Mouse (Mus musculus) hindbrain, embryonic 11.5 days (tissue): ENCODE data around the gene Mn1. TPM values are rescaled to one million over a fixed set of nuclear protein-coding genes. Genes with fewer than 3 reads are reported as not detected.

Experiments
- ATAC-seq: fragments of 200-750 bp; cut with Nextera tagmentation; 2 replicates; pipeline ENCODE4 v1.8.0; 2017; ENCODE audit warnings: mild to moderate bottlenecking, moderate TSS enrichment, moderate library complexity; ENCODE audit not compliant: low FRiP score
- DNase-seq: peaks from one replicate; pipeline ENCODE4 v3.0.0-alpha.2; 2015; ENCODE audit warnings: low spot score
- H3K27ac ChIP-seq: fragments of 300-500 bp; sonication (generic); 2 replicates; pipeline ENCODE4 v1.5.1; 2014; ENCODE audit warnings: mild to moderate bottlenecking, low read depth, low read length
- H3K27me3 ChIP-seq: fragments of 300-500 bp; sonication (generic); 2 replicates; pipeline ENCODE4 v1.6.1; 2014; ENCODE audit warnings: mild to moderate bottlenecking, low read length, moderate library complexity, mixed read lengths; ENCODE audit not compliant: control insufficient read depth, insufficient read depth
- H3K36me3 ChIP-seq: fragments of 300-500 bp; sonication (generic); 2 replicates; pipeline ENCODE4 v1.6.1; 2014; ENCODE audit warnings: mild to moderate bottlenecking, low read length, moderate library complexity, mixed read lengths; ENCODE audit not compliant: control insufficient read depth, insufficient read depth
- H3K4me1 ChIP-seq: fragments of 300-500 bp; sonication (generic); replicated peaks from 2 replicates; pipeline ENCODE4 v1.6.1; 2014; ENCODE audit warnings: low read length, mixed read lengths; ENCODE audit not compliant: control insufficient read depth, insufficient read depth
- H3K4me2 ChIP-seq: fragments of 300-500 bp; sonication (generic); replicated peaks from 2 replicates; pipeline ENCODE4 v1.6.1; 2014; ENCODE audit warnings: mild to moderate bottlenecking, low read depth, low read length
- H3K4me3 ChIP-seq: fragments of 300-500 bp; sonication (generic); 2 replicates; pipeline ENCODE4 v1.5.1; 2014; ENCODE audit warnings: low read depth, low read length
- H3K9ac ChIP-seq: fragments of 300-500 bp; sonication (generic); 2 replicates; pipeline ENCODE4 v1.6.1; 2014; ENCODE audit warnings: low read depth, low read length
- H3K9me3 ChIP-seq: fragments of 300-500 bp; sonication (generic); 2 replicates; pipeline ENCODE4 v1.6.1; 2016; ENCODE audit warnings: low read length; ENCODE audit not compliant: control insufficient read depth
- WGBS: fragments of 180-500 bp; shearing (Covaris S2); extraction: QIAGEN DNeasy Blood & Tissue Kit; methylation state at CpG from one replicate; pipeline ENCODE4 v1.1.7; 2014; 5-methylcytosine and 5-hydroxymethylcytosine counted together
- polyA plus RNA-seq: library from polyadenylated mRNA; unstranded; fragments of >200 nt; fragmentation: Nextera tagmentation; extraction: Ambion mirVana; gene quantifications from 2 replicates; pipeline ENCODE4 v1.2.1, GENCODE M21; 2014

Gene Mn1
- polyA plus RNA-seq, 1 experiment from 2014 or later: 42.5 TPM

DNA sequence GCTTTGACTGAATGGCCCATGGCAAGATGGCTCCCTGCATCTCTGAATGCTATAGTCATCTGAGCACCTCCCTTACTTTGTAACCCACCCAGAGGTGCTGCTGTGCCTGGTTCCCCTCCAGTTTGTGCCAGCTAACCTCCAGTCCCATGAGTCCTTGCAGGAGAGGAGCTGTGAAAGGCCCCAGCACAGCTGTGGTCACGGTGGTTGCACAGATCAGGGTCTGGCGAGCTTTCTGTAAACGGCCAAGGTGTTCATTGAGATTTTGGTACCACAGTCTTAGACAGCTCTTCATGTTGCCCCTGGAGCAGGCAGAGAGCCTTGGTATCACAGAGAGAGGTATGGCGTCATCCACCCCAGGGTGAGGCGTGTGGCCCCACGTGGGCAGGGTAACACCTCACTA lies 25.7 kb upstream of the Mn1 start:
- Histone ChIP-seq H3K27me3 (no peaks in the 10 kb centered on the region), H3K27ac (no peak overlapping the region), H3K9ac (no peak overlapping the region), H3K4me3 (no peak overlapping the region), H3K36me3 (0 out of 2 replicates have a peak, but pooled peaks cover 2% of the 10 kb centered on the region), H3K9me3 (no peaks in the 10 kb centered on the region), H3K4me2 (no peak overlapping the region), H3K4me1 (peaks cover 15% of the 10 kb centered on the region)
- DNase-seq (no peak), ATAC-seq (no peak)
- 87% methylated on average over 6 of the region's 6 CpGs for whole genome bisulfite sequencing

DNA sequence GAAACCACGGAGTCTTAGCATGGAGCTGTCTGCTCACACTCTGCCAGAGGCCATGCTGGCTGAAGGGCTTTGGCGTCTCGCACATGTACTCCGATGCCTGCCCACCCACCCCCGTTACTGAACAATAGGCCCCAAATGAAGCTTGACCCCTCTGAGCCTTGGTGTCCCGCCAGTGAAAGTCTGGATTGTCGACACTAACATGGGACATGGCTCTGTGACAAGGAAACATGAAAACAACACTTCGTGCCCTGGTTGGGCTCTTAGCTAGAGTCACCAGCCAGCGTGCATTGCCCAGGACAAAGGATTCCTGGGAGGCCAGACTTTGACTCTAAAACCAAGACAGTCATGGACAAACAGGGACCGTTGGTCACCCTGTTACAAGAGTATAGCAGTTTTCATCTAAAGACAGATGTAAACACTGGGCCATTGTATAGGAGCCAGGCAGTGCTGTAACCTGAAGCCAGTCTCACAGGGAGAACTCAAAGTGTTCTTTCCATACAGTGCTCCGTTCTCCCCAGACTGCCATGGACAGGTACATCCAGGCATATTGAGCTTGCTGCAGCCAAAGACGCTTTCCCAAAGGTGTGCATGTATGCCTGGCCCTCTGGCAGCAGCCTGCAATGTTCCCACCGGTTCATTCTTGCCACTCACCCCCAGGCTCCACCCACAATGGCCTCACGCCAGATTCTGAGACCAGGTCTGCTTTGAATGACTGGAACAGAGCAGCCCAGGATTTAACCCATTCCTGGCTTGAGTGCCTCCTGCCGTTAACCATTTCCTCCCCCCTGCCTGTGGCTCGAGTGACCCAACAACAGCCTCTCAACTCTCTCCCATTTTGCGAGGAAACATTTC lies 23.6 kb upstream of the Mn1 start:
- WGBS: 12% methylated on average over 17 of the region's 17 CpGs
- Histone ChIP-seq H3K9ac (peak overlapping the region; percentile 12; the same call in 1 of the 2 replicates), H3K4me1 (peaks cover 15% of the 10 kb centered on the region), H3K27ac (peak overlapping the region; percentile 73), H3K36me3 (no peaks in the 10 kb centered on the region), H3K4me3 (no peak overlapping the region), H3K9me3 (no peaks in the 10 kb centered on the region), H3K4me2 (peak overlapping the region; percentile 31), H3K27me3 (no peaks in the 10 kb centered on the region)
- peak; percentile 85 for DNase-seq
- ATAC-seq: peak; percentile 74

DNA sequence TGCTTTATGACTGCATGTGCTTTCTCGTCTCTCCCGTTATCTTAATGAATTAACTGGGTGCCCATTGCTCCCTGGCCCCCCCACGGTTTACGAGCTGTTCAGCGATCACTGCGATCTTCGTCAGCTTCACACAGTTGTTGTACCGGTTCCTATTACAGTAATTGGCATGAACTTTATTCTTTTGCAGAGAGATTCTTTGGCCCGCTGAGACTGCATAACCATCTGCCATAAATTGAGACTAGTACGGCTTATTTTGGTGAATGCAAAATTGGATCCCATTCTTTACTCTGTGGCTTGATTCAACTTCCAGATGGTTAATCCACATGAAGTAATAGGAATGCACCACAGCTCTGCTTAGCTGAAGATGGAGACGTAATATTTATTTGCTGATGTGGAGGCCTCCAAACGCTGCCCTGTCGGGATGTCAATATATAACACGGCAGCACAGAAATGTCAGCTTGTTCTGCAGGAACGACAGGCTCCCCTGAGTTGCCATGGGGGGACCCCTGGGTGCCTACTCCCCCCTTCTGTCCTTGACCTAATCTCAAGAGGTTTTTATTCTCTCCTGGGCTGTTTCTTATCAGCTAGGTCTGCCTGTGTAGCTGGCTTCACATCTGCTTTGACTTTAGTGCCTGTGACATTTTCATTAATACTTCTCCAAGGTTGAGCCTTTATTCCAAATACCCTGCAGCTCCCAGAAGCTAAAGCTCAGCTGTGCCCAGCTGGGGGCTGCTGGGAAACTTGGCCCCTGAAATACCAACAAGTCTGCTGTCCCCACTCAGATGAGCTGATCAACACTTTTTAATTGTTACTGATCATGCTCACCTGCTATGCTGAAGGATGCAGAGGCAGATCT lies 22.7 kb upstream of the Mn1 start:
- 0 out of 2 replicates have a peak overlapping the region, but pooled peaks have one; percentile 73 for H3K27ac ChIP-seq

DNA sequence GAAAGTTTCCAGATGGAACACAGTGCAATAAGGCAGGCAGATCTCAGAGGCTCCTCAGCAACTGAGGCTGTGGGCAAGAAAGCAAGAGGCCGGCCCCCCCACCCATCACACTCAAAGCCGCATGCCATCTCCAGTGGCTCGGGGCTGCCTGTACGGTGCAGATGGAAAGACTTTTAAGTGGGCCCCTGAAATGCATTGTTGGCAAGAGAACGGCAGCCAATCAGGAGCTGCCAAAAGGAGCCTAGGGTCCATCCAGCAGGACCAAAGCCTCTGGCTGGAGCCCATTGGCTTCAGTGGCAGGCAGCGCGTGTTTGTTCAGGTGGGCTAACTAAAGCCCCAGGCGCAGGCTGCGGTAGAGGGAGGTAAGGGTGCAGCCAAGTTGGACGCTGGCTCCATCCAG lies 21.4 kb upstream of the Mn1 start:
- no peaks in the 10 kb centered on the region for H3K9me3 ChIP-seq
- H3K27ac ChIP-seq: no peak overlapping the region
- H3K9ac ChIP-seq: no peak overlapping the region
- no peak for ATAC-seq
- DNase-seq: no peak
- whole genome bisulfite sequencing: 57% methylated on average over 10 of the region's 10 CpGs
- no peaks in the 10 kb centered on the region for H3K27me3 ChIP-seq
- no peak overlapping the region for H3K4me3 ChIP-seq
- H3K4me2 ChIP-seq: no peak overlapping the region
- H3K4me1 ChIP-seq: peaks cover 15% of the 10 kb centered on the region
- H3K36me3 ChIP-seq: no peaks in the 10 kb centered on the region

More for the DNA sequence above, 22.7 kb upstream of the Mn1 start:
- H3K36me3 ChIP-seq: no peaks in the 10 kb centered on the region
- 25% methylated on average over 15 of the region's 15 CpGs for WGBS
- no peaks in the 10 kb centered on the region for H3K27me3 ChIP-seq
- ATAC-seq: 0 out of 2 replicates have a peak, but pooled peaks have one; percentile 1
- H3K4me2 ChIP-seq: peak overlapping the region; percentile 31
- no peak overlapping the region for H3K4me3 ChIP-seq
- peaks cover 15% of the 10 kb centered on the region for H3K4me1 ChIP-seq
- peak; percentile 18 for DNase-seq
- no peak overlapping the region for H3K9ac ChIP-seq
- no peaks in the 10 kb centered on the region for H3K9me3 ChIP-seq

DNA sequence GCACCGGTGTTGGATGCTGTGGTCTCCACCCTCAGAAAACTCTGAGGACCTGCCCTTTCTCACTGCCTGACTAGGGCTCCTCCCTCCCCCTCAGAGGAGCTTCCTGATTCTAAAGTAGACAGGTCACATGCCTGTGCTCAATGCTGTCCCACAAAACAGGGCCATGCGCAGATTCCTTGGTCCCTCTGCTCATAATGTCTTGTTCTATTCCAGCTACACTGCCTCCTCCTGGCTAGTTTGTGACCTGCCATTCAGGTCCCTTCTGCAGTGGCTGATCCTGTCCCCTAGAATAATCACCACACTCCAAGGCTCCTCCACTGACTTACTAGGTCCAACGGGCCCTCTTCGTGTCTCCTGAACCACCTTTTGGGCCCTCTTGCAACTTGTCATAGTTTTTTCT lies 21.0 kb upstream of the Mn1 start:
- DNase-seq (no peak), ATAC-seq (no peak)
- H3K27me3 ChIP-seq: no peaks in the 10 kb centered on the region
- H3K4me2 ChIP-seq: no peak overlapping the region
- no peak overlapping the region for H3K4me3 ChIP-seq
- H3K27ac ChIP-seq: no peak overlapping the region
- no peaks in the 10 kb centered on the region for H3K9me3 ChIP-seq
- H3K4me1 ChIP-seq: peaks cover 15% of the 10 kb centered on the region
- H3K36me3 ChIP-seq: no peaks in the 10 kb centered on the region
- no peak overlapping the region for H3K9ac ChIP-seq
- WGBS: 76% methylated on average over 4 of the region's 4 CpGs

DNA sequence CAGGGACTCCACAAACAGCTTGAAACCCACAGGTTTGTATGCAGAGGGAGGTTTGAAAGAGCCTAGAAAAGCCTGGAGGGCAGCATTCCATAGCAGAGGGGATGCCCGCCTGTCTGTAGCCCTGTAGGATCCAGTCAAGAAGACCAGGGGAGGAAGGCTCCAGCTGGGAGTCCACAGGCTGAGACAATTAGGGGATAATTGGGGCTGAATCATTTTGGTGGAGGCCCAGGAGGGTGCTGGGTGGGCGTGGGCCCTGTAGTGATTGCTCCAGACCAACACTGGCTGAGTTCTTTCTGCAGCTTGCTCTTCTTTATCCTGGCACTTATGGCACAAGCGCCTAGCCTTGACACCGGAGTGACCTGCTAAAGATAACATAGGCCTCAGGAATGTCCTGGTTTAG lies 18.7 kb upstream of the Mn1 start:
- H3K9ac ChIP-seq: 0 out of 2 replicates have a peak overlapping the region, but pooled peaks have one; percentile 31
- H3K4me2 ChIP-seq: no peak overlapping the region
- no peaks in the 10 kb centered on the region for H3K9me3 ChIP-seq
- H3K36me3 ChIP-seq: no peaks in the 10 kb centered on the region
- peaks cover 10% of the 10 kb centered on the region for H3K4me1 ChIP-seq
- no peak for DNase-seq
- no peaks in the 10 kb centered on the region for H3K27me3 ChIP-seq
- no peak overlapping the region for H3K27ac ChIP-seq
- H3K4me3 ChIP-seq: no peak overlapping the region
- ATAC-seq: no peak
- 48% methylated on average over 4 of the region's 4 CpGs for WGBS

DNA sequence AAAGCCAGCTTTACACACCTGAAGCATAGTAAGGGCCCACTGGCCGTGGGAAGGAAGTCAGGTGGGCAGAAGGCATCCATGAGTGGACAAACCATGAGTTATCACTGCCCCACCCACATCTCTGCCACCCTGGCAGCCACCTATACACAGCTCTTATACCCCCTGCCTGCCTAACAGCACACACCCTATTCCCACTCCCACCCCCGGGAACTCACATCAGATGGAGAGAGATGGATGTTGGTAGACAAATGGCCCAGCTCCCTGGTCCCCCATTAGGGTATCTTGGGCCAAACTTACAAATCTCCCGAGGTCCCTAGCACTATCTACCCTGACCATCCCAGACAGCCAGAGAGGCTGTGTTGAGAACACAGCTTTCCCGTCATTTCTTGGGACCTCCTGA lies 17.9 kb upstream of the Mn1 start:
- ATAC-seq (no peak), DNase-seq (no peak)
- 70% methylated on average over 4 of the region's 4 CpGs for whole genome bisulfite sequencing
- Histone ChIP-seq H3K36me3 (no peaks in the 10 kb centered on the region), H3K4me2 (no peak overlapping the region), H3K4me3 (no peak overlapping the region), H3K4me1 (peaks cover 4% of the 10 kb centered on the region; the same call in 1 of the 2 replicates), H3K9ac (no peak overlapping the region), H3K9me3 (no peaks in the 10 kb centered on the region), H3K27ac (no peak overlapping the region), H3K27me3 (no peaks in the 10 kb centered on the region)

DNA sequence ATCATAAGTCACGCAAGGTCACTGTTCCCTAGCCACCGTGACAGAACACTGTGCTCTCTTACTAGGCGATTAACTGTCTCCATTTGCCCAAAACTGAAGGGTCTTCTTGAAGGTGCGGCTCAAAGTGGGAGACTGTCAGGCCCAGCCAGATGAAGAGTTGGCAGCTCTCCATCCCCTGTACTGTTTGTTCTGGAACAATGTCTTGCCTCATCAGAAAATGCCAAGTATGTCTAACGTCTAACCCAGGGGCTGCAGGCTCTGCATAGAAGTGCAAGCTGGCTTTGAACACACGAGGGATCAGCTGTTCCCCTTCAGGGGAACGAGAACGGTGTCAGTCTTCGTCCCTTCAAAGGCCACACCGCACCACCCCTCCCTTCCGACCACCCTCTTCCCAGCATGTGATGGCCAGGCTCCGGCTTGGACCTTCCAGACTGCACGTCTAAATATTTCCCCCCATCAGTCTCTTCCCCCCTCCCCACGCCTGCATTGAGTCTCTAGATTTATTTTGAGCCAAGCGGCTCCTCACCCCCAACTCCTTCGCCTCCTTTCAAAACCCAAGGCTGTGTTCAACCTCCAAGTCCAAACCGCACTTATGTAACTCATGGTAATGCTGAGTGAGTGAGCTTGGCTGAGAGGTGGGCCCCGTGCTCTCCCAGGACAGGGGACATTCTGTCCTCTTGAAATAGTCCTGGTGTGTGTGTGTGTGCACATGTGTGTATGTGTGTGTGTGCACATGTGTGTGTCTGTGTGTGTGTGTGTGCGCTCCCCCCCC lies 15.1 kb upstream of the Mn1 start:
- Histone ChIP-seq H3K4me3 (no peak overlapping the region), H3K9ac (no peak overlapping the region), H3K4me2 (no peak overlapping the region), H3K4me1 (no peaks in the 10 kb centered on the region), H3K27ac (no peak overlapping the region), H3K27me3 (no peaks in the 10 kb centered on the region), H3K9me3 (no peaks in the 10 kb centered on the region), H3K36me3 (no peaks in the 10 kb centered on the region)
- ATAC-seq (no peak), DNase-seq (no peak)
- WGBS: 81% methylated on average over 19 of the region's 19 CpGs
